Mouse (Mus musculus) embryo, embryonic 11.5 days (tissue): ENCODE measurements around the gene Tars2.
A peak's percentile ranks its signal among the peaks of the same experiment; 100 is the strongest.

ENCODE experiments used
- DNase-seq: peaks from one replicate; pipeline ENCODE4 v3.0.0-alpha.2; 2012; ENCODE audit warnings: low read depth, low spot score

Tars2 gene

DNA sequence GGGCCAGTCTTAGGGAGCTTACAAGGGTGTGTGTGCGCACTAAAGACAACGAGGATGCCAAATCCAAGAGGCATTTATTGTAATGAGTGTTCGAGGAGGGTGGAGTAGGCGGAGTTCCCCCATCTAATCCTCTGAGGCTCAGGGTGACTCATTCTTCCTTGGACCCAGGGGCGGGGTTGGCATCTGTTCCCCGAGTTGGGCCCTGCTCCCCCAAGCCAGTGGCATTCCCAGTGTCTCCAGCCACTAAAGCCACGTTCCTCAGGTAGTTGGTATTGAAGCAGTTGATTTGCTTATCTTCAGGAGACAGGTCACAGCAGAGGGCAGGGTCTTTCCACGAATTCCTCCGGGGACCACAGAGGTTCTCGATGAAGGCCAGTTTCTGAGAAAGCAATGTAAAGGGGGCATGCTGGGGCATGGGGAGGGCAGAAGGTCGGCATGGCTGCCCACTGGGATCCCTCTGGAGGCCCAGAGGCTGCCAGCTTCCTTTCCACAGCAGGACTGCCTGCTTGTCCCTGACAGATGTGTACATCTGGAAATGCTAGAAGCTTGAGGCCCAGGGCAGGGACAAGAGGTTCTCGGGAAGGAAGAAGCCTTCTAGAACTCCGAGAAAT is 25.8 kb downstream of the Tars2 start:
- no peak for DNase-seq

DNA sequence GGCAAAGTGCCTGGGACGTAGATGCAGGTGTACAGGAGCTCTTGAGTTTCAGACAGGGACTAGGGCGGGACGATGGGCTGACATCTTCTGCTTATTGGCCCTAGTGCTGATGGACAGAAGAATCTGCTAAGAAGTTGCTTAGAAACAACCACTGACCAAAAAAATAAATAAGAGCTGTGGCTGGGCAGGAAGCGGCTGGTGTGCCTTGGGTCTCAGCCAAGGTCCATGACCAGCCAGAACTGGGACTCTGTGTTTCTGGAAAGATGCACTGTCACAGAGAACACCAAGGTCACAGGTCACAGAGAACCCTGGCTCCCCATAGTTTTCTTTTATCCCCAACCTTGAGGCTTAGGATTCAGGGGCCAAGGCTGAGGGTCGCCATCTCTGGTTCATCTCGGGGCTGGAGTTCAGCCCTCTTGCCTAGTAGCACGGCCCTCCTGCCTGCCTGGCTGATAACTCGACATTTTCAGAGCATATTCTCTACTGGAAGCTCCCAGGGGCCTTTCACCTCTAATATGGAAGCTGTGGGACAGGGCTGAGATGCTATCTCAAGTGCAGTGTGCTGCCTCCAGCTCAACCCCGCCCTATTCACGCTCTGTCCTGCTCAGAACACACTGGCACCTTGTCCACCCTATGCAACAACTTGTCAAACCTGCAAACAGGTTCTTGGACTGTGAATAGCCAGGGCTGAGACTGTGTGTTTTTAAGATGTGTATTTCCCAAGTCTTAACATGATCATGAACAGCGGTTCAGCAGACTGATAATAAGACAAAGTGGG is 27.1 kb downstream of the Tars2 start:
- DNase-seq = no peak

DNA sequence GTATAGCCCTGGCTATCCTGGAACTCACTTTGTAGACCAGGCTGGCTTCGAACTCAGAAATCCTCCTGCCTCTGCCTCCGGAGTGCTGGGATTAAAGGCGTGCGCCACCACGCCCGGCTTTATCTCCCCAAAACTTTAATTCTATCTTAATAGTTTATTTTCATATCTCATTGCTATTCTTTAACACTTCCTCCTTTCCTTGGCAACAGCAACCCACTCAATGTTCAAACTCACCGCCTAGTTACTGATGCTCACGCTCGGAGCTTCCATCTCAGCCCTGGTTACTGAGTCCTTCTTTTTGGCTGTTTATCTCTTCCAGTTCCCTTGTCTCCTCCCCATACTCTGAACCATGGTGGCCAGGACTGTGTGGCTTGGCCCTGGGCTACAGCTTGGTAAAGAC is 27.7 kb downstream of the Tars2 start:
- DNase-seq = no peak

GRCm38 (mm10) chr3:95731802-95732201 is 28.2 kb downstream of the Tars2 start:
- DNase-seq = no peak

- DNase-seq = no peak
Measured at GRCm38 (mm10) chr3:95730431-95730830, 29.6 kb downstream of the Tars2 start.

- no peak for DNase-seq
Measured at GRCm38 (mm10) chr3:95728906-95729305, 31.1 kb downstream of the Tars2 start.

DNA sequence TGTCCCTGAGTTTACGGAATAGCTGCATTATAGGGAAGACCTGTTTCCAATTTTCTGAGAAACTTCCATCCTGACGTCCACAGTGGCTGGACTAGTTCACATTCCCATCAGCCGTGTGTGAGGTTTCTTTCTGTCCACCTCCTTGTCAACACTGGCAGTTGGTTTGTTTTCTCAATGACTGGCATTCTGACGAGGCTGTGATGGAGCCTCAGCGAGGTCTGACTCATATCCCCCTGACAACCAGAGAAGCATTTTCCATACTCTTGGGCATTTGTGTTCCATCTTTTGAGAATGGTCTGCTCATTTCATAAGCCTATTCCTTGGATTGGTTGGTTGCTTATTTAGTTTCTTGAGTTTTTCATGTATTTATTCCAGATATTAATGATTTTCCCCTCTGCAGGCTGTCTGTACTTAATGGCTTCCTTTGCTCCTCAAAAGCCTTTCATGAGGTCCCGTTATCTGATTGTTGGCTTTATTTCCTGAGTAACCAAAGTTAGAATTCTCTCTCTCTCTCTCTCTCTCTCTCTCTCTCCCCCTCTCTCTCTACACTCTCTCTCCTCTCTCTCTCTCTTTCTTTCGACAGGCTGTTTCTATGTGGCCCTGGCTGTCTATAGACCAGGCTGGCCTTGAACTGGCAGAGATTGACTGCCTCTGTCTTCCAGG is 33.2 kb downstream of the Tars2 start:
- DNase-seq = no peak

GRCm38 (mm10) chr3:95725863-95726262 is 34.1 kb downstream of the Tars2 start:
- no peak for DNase-seq

GRCm38 (mm10) chr3:95722386-95722785 is 37.6 kb downstream of the Tars2 start:
- no peak for DNase-seq

- no peak for DNase-seq
Measured at GRCm38 (mm10) chr3:95718153-95718552, 41.9 kb downstream of the Tars2 start.

DNA sequence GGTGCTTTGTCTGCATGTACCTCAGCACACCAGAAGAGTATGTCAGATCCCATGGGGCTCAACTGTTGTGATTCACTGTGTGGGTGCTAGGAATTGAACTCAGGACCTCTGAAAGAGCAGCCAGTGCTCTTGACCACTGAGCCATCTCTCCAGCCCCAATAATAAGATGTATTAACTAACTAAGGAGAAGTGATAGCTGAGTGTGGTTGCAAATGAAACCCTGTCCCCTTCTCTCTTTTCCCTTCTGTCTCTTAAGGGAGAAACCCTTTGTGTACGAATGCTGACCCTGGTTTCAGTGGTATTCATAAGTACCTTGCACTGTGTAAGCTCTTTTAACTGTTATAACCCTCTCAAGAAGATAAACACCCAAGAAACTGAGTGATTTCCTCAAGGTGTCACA is 43.9 kb downstream of the Tars2 start:
- DNase-seq = no peak

DNA sequence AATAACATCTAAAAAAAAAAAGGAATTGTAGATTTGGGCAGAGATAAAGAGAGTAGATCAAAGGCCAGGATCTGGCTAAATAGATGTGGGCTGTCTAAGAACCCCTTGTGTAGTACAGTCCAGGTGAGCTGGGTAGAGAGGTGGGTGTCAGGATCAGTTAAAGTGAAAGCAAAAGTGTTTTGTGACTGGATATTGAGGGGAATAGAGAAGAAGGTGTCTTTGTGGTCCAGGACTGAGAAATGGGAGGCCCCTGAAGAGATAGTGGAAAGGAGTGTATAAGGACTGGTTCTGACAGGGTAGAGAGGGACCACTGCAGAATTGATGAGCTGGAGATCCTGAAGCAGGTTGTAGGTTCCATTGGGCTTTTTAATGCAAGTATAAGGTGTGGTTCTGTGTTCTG is 50.0 kb downstream of the Tars2 start:
- no peak for DNase-seq

DNA sequence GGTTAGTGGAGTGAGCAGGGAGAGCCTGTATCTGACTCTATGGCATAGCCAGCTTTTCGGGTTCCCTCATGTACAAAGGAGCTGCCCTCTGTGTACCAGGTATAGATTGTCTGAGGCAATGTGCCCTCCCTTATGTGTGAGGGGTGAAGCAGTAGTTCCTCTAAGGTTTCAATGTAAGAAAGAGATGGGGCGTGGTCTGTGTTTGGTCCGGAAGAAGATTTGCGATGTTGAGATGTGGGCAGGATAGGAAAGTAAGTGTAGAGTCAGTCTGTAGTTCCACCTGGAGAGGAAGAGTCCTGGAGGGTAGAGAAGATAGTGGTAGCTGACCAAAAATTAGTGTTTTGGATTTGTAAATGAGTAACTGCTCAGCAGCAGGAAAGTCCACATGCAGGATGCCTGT is 51.0 kb downstream of the Tars2 start:
- no peak for DNase-seq

DNA sequence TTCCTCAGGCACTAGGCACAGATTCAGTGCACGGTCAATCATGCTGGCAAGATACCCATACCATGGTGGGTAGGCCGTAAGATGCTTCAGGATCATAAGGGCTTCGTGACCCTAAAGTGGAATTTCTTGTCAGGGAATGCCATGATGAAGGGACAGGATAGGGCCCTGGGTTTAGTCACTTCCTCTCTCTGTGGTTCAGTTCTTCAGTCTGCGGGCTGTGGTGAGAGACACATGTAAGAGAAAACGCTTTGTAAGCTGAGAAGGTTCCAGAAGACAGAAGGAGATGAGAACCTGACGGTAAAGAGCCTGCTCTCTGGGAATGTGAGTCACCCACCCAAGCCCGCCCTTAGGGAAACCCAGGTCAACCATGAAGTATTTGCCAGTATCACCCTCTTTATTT is 52.5 kb downstream of the Tars2 start:
- DNase-seq = no peak

DNA sequence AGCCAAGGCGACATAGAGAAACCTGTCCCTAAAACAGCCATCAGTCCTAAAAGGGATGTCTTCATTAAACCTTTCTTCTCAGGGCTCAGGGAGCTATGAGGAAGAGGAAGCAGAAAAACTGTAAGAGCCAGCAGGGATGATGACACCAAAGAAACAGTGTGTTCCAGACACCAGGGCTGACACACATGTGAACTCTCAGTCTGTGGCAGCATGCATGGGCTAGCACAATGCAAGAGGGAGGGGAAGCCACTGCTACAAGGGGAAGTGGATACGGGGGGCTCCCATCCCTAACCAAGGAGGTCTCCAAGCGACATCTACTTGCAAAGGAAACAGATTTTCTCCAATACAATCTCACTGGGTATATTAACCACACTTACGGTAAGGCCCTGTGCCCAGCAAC is 53.7 kb downstream of the Tars2 start:
- DNase-seq = no peak

DNA sequence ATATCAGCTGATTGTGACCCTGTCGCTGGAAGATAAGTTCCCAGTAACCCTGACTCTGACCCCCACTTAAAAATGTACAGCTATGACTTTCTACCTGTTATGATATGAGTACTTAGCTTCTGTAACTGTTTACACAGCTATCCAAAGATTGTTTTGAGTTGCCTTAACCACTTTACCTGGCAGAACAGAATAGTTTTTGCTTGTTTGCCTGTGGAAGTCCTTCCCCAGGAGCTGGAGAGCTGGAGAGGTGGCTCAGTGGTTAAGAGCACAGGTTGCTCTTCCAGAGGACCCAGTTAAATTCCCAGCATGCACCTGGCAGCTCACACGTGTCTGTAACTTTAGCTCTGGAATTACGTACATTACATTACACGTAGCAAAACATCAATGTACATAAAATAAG is 55.4 kb downstream of the Tars2 start:
- no peak for DNase-seq

DNA sequence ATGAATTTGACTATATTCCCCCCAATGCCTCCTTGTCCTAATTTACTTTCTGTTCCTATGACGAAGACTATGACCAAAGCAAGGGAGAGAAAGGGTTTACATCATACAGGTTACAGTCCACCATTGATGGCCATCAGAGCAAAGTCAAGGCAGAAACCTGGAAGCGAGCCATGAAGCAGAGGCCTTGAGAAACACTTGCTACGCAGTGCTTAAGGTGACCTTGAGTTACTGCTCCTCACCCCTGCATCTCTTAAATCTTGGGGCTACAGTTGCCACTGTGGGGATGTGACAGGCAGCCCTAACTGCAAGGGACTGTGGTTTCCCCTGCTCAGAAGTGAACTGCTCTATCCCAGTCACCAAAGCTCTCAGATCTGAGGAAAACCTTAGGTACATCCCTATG is 56.7 kb downstream of the Tars2 start:
- DNase-seq = no peak

DNA sequence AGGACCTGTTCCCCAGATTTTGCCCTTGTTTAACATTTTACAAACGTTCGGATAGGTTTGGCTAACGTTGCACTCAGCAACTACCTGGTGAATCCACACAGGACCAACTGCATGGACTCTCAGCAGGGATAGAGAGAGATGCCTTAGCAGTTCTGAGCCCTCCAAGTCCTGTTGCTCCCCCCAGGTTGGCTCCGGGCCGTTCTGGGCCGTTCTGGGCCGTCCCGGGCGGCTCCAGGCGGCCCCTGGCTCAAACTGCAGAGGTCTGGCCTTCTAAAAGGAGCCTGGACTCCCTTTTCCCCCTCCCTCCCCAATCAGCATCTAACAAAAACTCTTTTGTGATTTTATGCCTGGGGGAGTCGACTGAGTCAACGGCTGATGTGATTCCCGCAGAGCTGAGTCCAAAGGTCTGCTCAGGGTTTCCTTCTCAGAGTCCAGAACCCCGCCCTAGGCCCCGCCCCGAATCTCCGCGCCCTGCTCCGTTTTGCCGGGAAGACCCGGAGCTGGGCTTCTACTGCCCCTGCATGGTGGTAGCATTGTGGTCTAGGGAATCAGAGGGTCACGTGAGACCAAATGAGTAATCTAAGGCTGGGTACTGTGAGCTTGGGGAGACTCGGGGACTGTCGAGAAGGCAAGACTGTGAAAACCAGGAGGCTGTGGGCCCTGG is 58.0 kb downstream of the Tars2 start:
- peak; percentile 67 for DNase-seq

DNA sequence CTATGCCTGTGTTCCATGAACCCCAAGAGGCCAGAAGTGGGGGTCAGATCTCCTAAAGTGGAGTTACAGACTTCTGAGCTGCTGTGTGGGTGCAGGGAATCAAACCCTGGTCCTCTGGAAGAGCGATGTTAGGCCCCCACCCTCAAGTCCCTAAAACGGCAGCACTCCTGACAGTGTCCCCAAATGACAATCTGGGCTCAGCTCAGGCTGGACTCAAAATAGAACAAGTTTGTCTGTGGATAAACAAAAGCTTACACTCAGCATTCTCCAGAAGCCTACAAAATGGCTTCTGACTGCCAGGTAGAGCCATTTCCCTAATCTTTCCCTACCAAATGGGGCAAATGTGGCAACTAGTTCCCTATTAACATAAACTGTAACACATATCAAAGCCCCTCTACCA is 58.9 kb downstream of the Tars2 start:
- DNase-seq = no peak

DNA sequence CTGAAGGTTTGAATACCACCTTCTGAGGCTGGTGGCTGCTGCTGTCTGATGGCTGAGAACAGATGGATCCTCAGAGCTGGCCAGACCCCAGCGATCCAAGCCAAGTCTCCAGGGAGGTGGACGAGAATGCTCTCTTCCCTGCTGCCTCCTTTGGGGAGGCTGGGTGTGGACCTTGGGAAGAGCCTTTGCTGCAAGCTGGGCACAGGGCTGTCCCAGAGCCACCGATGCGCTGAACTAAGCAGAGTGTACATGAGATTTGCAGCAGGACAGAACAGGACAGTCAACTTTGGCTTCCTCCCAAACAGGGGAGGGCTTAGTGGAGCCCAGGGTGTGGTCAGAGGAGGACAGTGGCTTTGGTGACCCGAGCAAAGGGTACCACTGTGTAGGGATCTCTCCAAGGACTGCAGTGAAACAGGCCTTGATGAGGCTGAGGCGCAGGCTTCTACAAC is 59.7 kb downstream of the Tars2 start:
- DNase-seq = no peak

DNA sequence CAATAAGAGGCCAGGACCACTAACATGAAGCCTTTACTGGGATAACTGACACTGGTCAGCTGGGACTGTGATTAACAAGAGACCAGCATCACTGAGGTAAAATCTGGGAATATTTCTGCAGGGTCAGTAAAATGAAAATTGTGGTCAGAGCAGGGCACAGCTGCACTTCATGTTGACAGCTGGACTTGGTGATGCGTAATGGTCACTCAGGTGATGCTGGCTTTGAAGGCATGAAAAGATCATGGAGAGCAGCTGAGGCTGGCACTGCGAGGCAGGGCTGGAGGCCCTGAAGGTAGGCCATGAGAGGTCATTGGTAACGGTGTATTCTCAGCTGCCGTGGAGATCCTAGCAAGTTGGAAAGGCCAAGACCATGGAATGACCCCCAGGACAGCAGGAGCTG is 61.7 kb downstream of the Tars2 start:
- no peak for DNase-seq

DNA sequence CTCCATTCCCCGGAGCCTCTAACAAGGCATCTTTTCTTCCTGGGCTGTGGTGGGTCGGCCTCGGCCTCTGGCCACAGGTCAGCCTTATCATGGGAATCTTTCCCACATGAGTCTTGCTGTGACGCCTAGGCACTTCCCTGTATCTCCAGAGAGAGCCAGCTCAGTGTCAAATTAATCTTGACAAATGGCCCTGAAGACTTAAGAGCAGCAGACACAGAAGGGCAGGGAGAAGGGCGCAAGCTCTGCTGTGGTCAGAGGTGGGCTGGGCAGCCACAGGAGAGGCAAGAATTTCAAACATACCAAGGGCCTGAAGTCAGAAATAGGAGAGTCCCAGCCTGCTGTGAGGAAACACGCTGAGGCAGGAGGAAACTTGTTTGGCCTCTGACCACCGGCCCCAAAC is 63.6 kb downstream of the Tars2 start:
- DNase-seq = no peak
